Mouse (Mus musculus) ES-Bruce4 (cell line): ENCODE measurements around the gene Esrrg.

ENCODE experiments used
- CTCF ChIP-seq: IDR thresholded peaks from one replicate; pipeline ENCODE4 v1.8.1; 2011; ENCODE audit warnings: low read depth, low read length
- EP300 ChIP-seq: IDR thresholded peaks from 2 replicates; pipeline ENCODE4 v1.6.1; 2011; ENCODE audit warnings: low read depth, low read length; ENCODE audit not compliant: insufficient read depth
- POLR2A ChIP-seq: IDR thresholded peaks from one replicate; pipeline ENCODE4 v1.8.1; 2011; ENCODE audit warnings: low read length; ENCODE audit not compliant: insufficient read depth

- TF ChIP-seq CTCF (no peak), POLR2A (no peak), EP300 (no peak)
Observed at GRCm38 (mm10) chr1:187704921-187705320, 96.3 kb downstream of the Esrrg start.
